Mouse (Mus musculus) liver, postnatal 0 days (tissue): ENCODE data around the gene Ccnd3. TPM values are rescaled to one million over a fixed set of nuclear protein-coding genes. Genes with fewer than 3 reads are reported as not detected.

Experiments
- ATAC-seq: fragments of 200-750 bp; cut with Nextera tagmentation; 2 replicates; pipeline ENCODE4 v1.8.0; 2017; ENCODE audit warnings: mild to moderate bottlenecking, moderate library complexity
- DNase-seq: peaks from one replicate; pipeline ENCODE4 v3.0.0-alpha.2; 2016
- H3K27ac ChIP-seq: fragments of 300-500 bp; sonication (generic); 2 replicates; pipeline ENCODE4 v1.5.1; 2014; ENCODE audit warnings: antibody characterized with exemption, moderate library complexity, mild to moderate bottlenecking, low read depth
- H3K27me3 ChIP-seq: fragments of 300-500 bp; sonication (generic); 2 replicates; pipeline ENCODE4 v1.6.1; 2014; ENCODE audit warnings: low read length, control low read depth, mixed read lengths; ENCODE audit not compliant: insufficient read depth
- H3K36me3 ChIP-seq: fragments of 300-500 bp; sonication (generic); replicated peaks from 2 replicates; pipeline ENCODE4 v1.6.1; 2014; ENCODE audit warnings: mild to moderate bottlenecking, control low read depth, low read length, moderate library complexity, mixed read lengths; ENCODE audit not compliant: insufficient read depth
- H3K4me1 ChIP-seq: fragments of 300-500 bp; sonication (generic); 2 replicates; pipeline ENCODE4 v1.6.1; 2014; ENCODE audit warnings: antibody characterized with exemption, mild to moderate bottlenecking, control low read depth; ENCODE audit not compliant: insufficient read depth
- H3K4me2 ChIP-seq: fragments of 300-500 bp; sonication (generic); 2 replicates; pipeline ENCODE4 v1.6.1; 2014; ENCODE audit warnings: low read depth, mild to moderate bottlenecking, low read length, moderate library complexity, mixed read lengths
- H3K4me3 ChIP-seq: fragments of 300-500 bp; sonication (generic); 2 replicates; pipeline ENCODE4 v1.5.1; 2014; ENCODE audit warnings: low read depth, low read length
- H3K9ac ChIP-seq: fragments of 300-500 bp; sonication (generic); replicated peaks from 2 replicates; pipeline ENCODE4 v1.6.1; 2014; ENCODE audit warnings: mild to moderate bottlenecking, moderate library complexity
- H3K9me3 ChIP-seq: fragments of 300-500 bp; sonication (generic); 2 replicates; pipeline ENCODE4 v1.6.1; 2016; ENCODE audit warnings: mild to moderate bottlenecking, control low read depth, low read length, mixed read lengths
- CTCF ChIP-seq: sonication (generic); IDR thresholded peaks from 2 replicates; pipeline ENCODE4 v1.5.1; 2016; ENCODE audit warnings: antibody characterized with exemption, low read depth
- EP300 ChIP-seq: IDR thresholded peaks from 2 replicates; pipeline ENCODE4 v1.6.1; 2016; ENCODE audit warnings: antibody characterized with exemption, low read depth, mild to moderate bottlenecking
- WGBS: fragments of 180-500 bp; shearing (Covaris S2); extraction: QIAGEN DNeasy Blood & Tissue Kit; methylation state at CpG from one replicate; pipeline ENCODE4 v1.1.7; 2014; ENCODE audit not compliant: insufficient replicate concordance; 5-methylcytosine and 5-hydroxymethylcytosine counted together
- polyA plus RNA-seq: library from polyadenylated mRNA; unstranded; fragments of >200 nt; fragmentation: Nextera tagmentation; extraction: Ambion mirVana; gene quantifications from 2 replicates; pipeline ENCODE4 v1.2.1, GENCODE M21; 2015

Ccnd3 gene
- polyA plus RNA-seq, 1 experiment from 2014 or later = 249 TPM

GRCm38 (mm10) chr17:47462728-47463388 is 42.0 kb upstream of the Ccnd3 start:
- no peak for DNase-seq
- Histone ChIP-seq H3K27me3 (no peaks in the 10 kb centered on the region), H3K9me3 (no peaks in the 10 kb centered on the region), H3K27ac (peak overlapping the region; percentile 86), H3K9ac (peak overlapping the region; percentile 26; the same call in 1 of the 2 replicates), H3K4me2 (no peak overlapping the region), H3K4me3 (no peak overlapping the region), H3K4me1 (peaks cover 24% of the 10 kb centered on the region), H3K36me3 (peaks cover 3% of the 10 kb centered on the region; the same call in 1 of the 2 replicates)
- WGBS = 53% methylated on average over 9 of the region's 9 CpGs
- TF ChIP-seq CTCF (no peak), EP300 (no peak)
- peak; percentile 21; the same call in 1 of the 2 replicates for ATAC-seq

- peak overlapping the region; percentile 86 for H3K27ac ChIP-seq
- peaks cover 3% of the 10 kb centered on the region for H3K36me3 ChIP-seq
- H3K9ac ChIP-seq = no peak overlapping the region
- H3K4me1 ChIP-seq = peaks cover 24% of the 10 kb centered on the region
- WGBS = 52% methylated on average over 12 of the region's 12 CpGs
- no peak overlapping the region for H3K4me3 ChIP-seq
- peak overlapping the region; percentile 47 for H3K4me2 ChIP-seq
- no peaks in the 10 kb centered on the region for H3K9me3 ChIP-seq
- no peaks in the 10 kb centered on the region for H3K27me3 ChIP-seq
- TF ChIP-seq CTCF = no peak
- 0 out of 2 replicates have a peak, but pooled peaks have one; percentile 17 for TF ChIP-seq EP300
- DNase-seq (no peak), ATAC-seq (peak; percentile 89)
Observed at GRCm38 (mm10) chr17:47464248-47464965, 40.4 kb upstream of the Ccnd3 start.

GRCm38 (mm10) chr17:47465016-47465415 is 39.8 kb upstream of the Ccnd3 start:
- no peak for ATAC-seq
- no peak for DNase-seq
- H3K4me1 ChIP-seq = peaks cover 20% of the 10 kb centered on the region
- 72% methylated on average over 11 of the region's 11 CpGs for WGBS
- TF ChIP-seq CTCF = no peak
- TF ChIP-seq EP300 = no peak
- H3K4me2 ChIP-seq = no peak overlapping the region
- peaks cover 3% of the 10 kb centered on the region for H3K36me3 ChIP-seq
- no peaks in the 10 kb centered on the region for H3K9me3 ChIP-seq
- H3K27ac ChIP-seq = peak overlapping the region; percentile 86
- no peak overlapping the region for H3K9ac ChIP-seq
- H3K27me3 ChIP-seq = no peaks in the 10 kb centered on the region
- no peak overlapping the region for H3K4me3 ChIP-seq

- Histone ChIP-seq H3K36me3 (peaks cover 3% of the 10 kb centered on the region), H3K4me1 (peaks cover 19% of the 10 kb centered on the region), H3K9ac (no peak overlapping the region), H3K4me2 (no peak overlapping the region), H3K27ac (no peak overlapping the region), H3K27me3 (no peaks in the 10 kb centered on the region), H3K4me3 (no peak overlapping the region), H3K9me3 (no peaks in the 10 kb centered on the region)
- TF ChIP-seq CTCF = no peak
- no peak for TF ChIP-seq EP300
- ATAC-seq (no peak), DNase-seq (no peak)
- 64% methylated on average over 9 of the region's 9 CpGs for WGBS
Observed at GRCm38 (mm10) chr17:47466284-47466683, 38.6 kb upstream of the Ccnd3 start.

GRCm38 (mm10) chr17:47467659-47468058 is 37.2 kb upstream of the Ccnd3 start:
- Histone ChIP-seq H3K36me3 (peaks cover 3% of the 10 kb centered on the region), H3K9me3 (no peaks in the 10 kb centered on the region), H3K27ac (no peak overlapping the region), H3K9ac (no peak overlapping the region), H3K4me2 (no peak overlapping the region), H3K4me1 (peaks cover 5% of the 10 kb centered on the region), H3K27me3 (no peaks in the 10 kb centered on the region), H3K4me3 (no peak overlapping the region)
- TF ChIP-seq EP300 = no peak
- no peak for TF ChIP-seq CTCF
- ATAC-seq (no peak), DNase-seq (no peak)
- 72% methylated on average over 11 of the region's 11 CpGs for WGBS

- no peak overlapping the region for H3K4me3 ChIP-seq
- ATAC-seq = no peak
Observed at GRCm38 (mm10) chr17:47468063-47468462, 36.8 kb upstream of the Ccnd3 start.

More at GRCm38 (mm10) chr17:47468063-47468462, 36.8 kb upstream of the Ccnd3 start:
- Histone ChIP-seq H3K4me1 (peaks cover 2% of the 10 kb centered on the region), H3K9ac (peak overlapping the region; percentile 9; the same call in 1 of the 2 replicates), H3K36me3 (peaks cover 3% of the 10 kb centered on the region), H3K27ac (no peak overlapping the region), H3K27me3 (no peaks in the 10 kb centered on the region), H3K4me2 (peak overlapping the region; percentile 58), H3K9me3 (no peaks in the 10 kb centered on the region)
- TF ChIP-seq EP300 (no peak), CTCF (no peak)
- DNase-seq = no peak
- WGBS = 35% methylated on average over 13 of the region's 14 CpGs
